Mouse (Mus musculus) liver, adult 2 months (tissue): ENCODE data around the gene Scgb2b26. TPM values are rescaled to one million over a fixed set of nuclear protein-coding genes. Genes with fewer than 3 reads are reported as not detected.
"Not testable (repeated sequence)": the region's sequence is repeated elsewhere in the genome, so short reads cannot be mapped to it uniquely, and the experiment has no call there.

Experiments
- DNase-seq: peaks from one replicate; pipeline ENCODE4 v3.0.0-alpha.2; 2011; ENCODE audit warnings: low read depth, low spot score; ENCODE audit errors: extremely low read depth
- H3K27ac ChIP-seq: fragments of 200-500 bp; replicated peaks from 2 replicates; pipeline ENCODE4 v1.5.1; 2012; ENCODE audit warnings: low read depth, mild to moderate bottlenecking, control low read depth, inconsistent platforms, low read length; ENCODE audit not compliant: insufficient read depth
- H3K27me3 ChIP-seq: fragments of 200-500 bp; 2 replicates; pipeline ENCODE4 v1.6.1; 2012; ENCODE audit warnings: mild to moderate bottlenecking, moderate library complexity, low read length, inconsistent platforms; ENCODE audit not compliant: control insufficient read depth, insufficient read depth
- H3K36me3 ChIP-seq: fragments of 200-500 bp; 2 replicates; pipeline ENCODE4 v1.6.1; 2012; ENCODE audit warnings: low read length, inconsistent platforms; ENCODE audit not compliant: control insufficient read depth, insufficient read depth
- H3K4me1 ChIP-seq: fragments of 200-500 bp; 2 replicates; pipeline ENCODE4 v1.6.1; 2011; ENCODE audit warnings: low read length; ENCODE audit not compliant: control insufficient read depth, insufficient read depth
- H3K4me3 ChIP-seq: fragments of 200-500 bp; 2 replicates; pipeline ENCODE4 v1.5.1; 2011; ENCODE audit warnings: low read depth, mild to moderate bottlenecking, control low read depth, low read length, moderate library complexity; ENCODE audit not compliant: insufficient read depth
- H3K79me2 ChIP-seq: fragments of 200-500 bp; 2 replicates; pipeline ENCODE4 v1.6.1; 2012; ENCODE audit warnings: inconsistent platforms, mild to moderate bottlenecking, low read length, moderate library complexity; ENCODE audit not compliant: control insufficient read depth, insufficient read depth
- H3K9ac ChIP-seq: fragments of 200-500 bp; 2 replicates; pipeline ENCODE4 v1.6.1; 2012; ENCODE audit warnings: low read depth, mild to moderate bottlenecking, control low read depth, inconsistent platforms, low read length
- CTCF ChIP-seq: fragments of 200-500 bp; IDR thresholded peaks from 2 replicates; pipeline ENCODE4 v1.5.1; 2011; ENCODE audit warnings: low read depth, low read length, control low read depth
- POLR2A ChIP-seq: fragments of 200-500 bp; IDR thresholded peaks from 2 replicates; pipeline ENCODE4 v1.6.1; 2011; ENCODE audit warnings: low read length, control low read depth; ENCODE audit not compliant: insufficient read depth; ENCODE audit errors: extremely low read depth
- WGBS: fragments of 180-500 bp; shearing (Covaris S2); methylation state at CpG from one replicate; pipeline ENCODE4 v1.1.7; 2018; 5-methylcytosine and 5-hydroxymethylcytosine counted together
- polyA plus RNA-seq: library from polyadenylated mRNA; depleted of rRNA; stranded (reverse); fragments of >200 nt; gene quantifications from 2 replicates; pipeline ENCODE4 v1.2.3, GENCODE M21; 2012; rRNA removed
- total RNA-seq: library from RNA; depleted of rRNA; stranded (reverse); fragments of >200 nt; gene quantifications from 2 replicates; pipeline ENCODE4 v1.2.3, GENCODE M21; 2014; rRNA removed

Scgb2b26 gene
- total RNA-seq (not detected in 2 replicates), polyA plus RNA-seq (not detected in 2 replicates)

GRCm38 (mm10) chr7:33944940-33945339 lies at the start of gene Scgb2b26:
TSS of gene Scgb2b26 (minus strand) at chr7:33945040.
- DNase-seq = no peak
- no peak within 1 kb of the TSS for H3K4me3 ChIP-seq
- no peaks in the 10 kb centered on the region for H3K4me1 ChIP-seq
- H3K79me2 ChIP-seq = no peaks in the 10 kb centered on the region
- H3K9ac ChIP-seq = no peak within 1 kb of the TSS
- 76% methylated on average over 4 of the region's 4 CpGs for WGBS
- TF ChIP-seq POLR2A (no peak), CTCF (no peak)
- no peaks in the 10 kb centered on the region for H3K36me3 ChIP-seq
- no peaks in the 10 kb centered on the region for H3K27me3 ChIP-seq
- no peak within 1 kb of the TSS for H3K27ac ChIP-seq

- 15% methylated on average over 8 of the region's 9 CpGs for WGBS
- not testable (repeated sequence) for H3K4me3 ChIP-seq, H3K27ac ChIP-seq, H3K27me3 ChIP-seq, H3K79me2 ChIP-seq, H3K9ac ChIP-seq, H3K4me1 ChIP-seq, H3K36me3 ChIP-seq, DNase-seq
- TF ChIP-seq CTCF = peak; percentile 64
These were observed 37.4 kb upstream of the Scgb2b26 start for GRCm38 (mm10) chr7:33982281-33982680.

GRCm38 (mm10) chr7:33902982-33903381 lies 41.9 kb downstream of the Scgb2b26 start:
- no peak overlapping the region for H3K9ac ChIP-seq
- no peak overlapping the region for H3K27ac ChIP-seq
- H3K79me2 ChIP-seq = no peaks in the 10 kb centered on the region
- no peak for DNase-seq
- no peak overlapping the region for H3K4me3 ChIP-seq
- no peaks in the 10 kb centered on the region for H3K27me3 ChIP-seq
- TF ChIP-seq CTCF (no peak), POLR2A (no peak)
- no peaks in the 10 kb centered on the region for H3K4me1 ChIP-seq
- no peaks in the 10 kb centered on the region for H3K36me3 ChIP-seq

- H3K27me3 ChIP-seq = no peaks in the 10 kb centered on the region
- no peaks in the 10 kb centered on the region for H3K79me2 ChIP-seq
- no peak overlapping the region for H3K4me3 ChIP-seq
- no peak overlapping the region for H3K9ac ChIP-seq
- H3K36me3 ChIP-seq = no peaks in the 10 kb centered on the region
- H3K4me1 ChIP-seq = no peaks in the 10 kb centered on the region
- WGBS = 75% methylated on average over 2 of the region's 2 CpGs
- no peak for DNase-seq
- H3K27ac ChIP-seq = no peak overlapping the region
- TF ChIP-seq CTCF (no peak), POLR2A (no peak)
These were observed 44.0 kb downstream of the Scgb2b26 start for GRCm38 (mm10) chr7:33900803-33901202.

- H3K27ac ChIP-seq = no peak overlapping the region
- TF ChIP-seq CTCF (no peak), POLR2A (no peak)
- no peak overlapping the region for H3K9ac ChIP-seq
- no peak overlapping the region for H3K4me3 ChIP-seq
- no peaks in the 10 kb centered on the region for H3K4me1 ChIP-seq
- no peaks in the 10 kb centered on the region for H3K27me3 ChIP-seq
- DNase-seq = peak; percentile 25
- WGBS = 39% methylated on average over 2 of the region's 2 CpGs
- no peaks in the 10 kb centered on the region for H3K79me2 ChIP-seq
- no peaks in the 10 kb centered on the region for H3K36me3 ChIP-seq
These were observed 44.8 kb downstream of the Scgb2b26 start for GRCm38 (mm10) chr7:33900007-33900406.

Other genes starting within 250 kb of the Scgb2b26 start
- gene Scgb2b24, start 205.7 kb downstream of the Scgb2b26 start, total RNA-seq = not detected in 2 replicates
- gene Scgb2b24, start 205.7 kb downstream of the Scgb2b26 start, polyA plus RNA-seq = not detected in 2 replicates
- not detected in 2 replicates for gene Scgb1b24, start 201.2 kb downstream of the Scgb2b26 start, total RNA-seq
- gene Scgb1b24, start 201.2 kb downstream of the Scgb2b26 start, polyA plus RNA-seq = not detected in 2 replicates
- gene Scgb2b27, start 68.9 kb upstream of the Scgb2b26 start, total RNA-seq = not detected in 2 replicates
- gene Scgb2b27, start 68.9 kb upstream of the Scgb2b26 start, polyA plus RNA-seq = not detected in 2 replicates
- gene Scgb1b27, start 76.4 kb upstream of the Scgb2b26 start, total RNA-seq = not detected in 2 replicates
- gene Scgb1b27, start 76.4 kb upstream of the Scgb2b26 start, polyA plus RNA-seq = not detected in 2 replicates
- gene Scgb1b30, start 150.4 kb upstream of the Scgb2b26 start, total RNA-seq = not detected in 2 replicates
- gene Scgb1b30, start 150.4 kb upstream of the Scgb2b26 start, polyA plus RNA-seq = not detected in 2 replicates
- 1.7 and 1.9 TPM in 2 replicates for gene Wtip, start 188.2 kb upstream of the Scgb2b26 start, total RNA-seq
- 1.6 and 2.8 TPM in 2 replicates for gene Wtip, start 188.2 kb upstream of the Scgb2b26 start, polyA plus RNA-seq
- gene Uba2, start 224.6 kb upstream of the Scgb2b26 start, total RNA-seq = 31.8 and 33.6 TPM in 2 replicates
- 13.6 and 16.9 TPM in 2 replicates for gene Uba2, start 224.6 kb upstream of the Scgb2b26 start, polyA plus RNA-seq